Mouse (Mus musculus) CH12.LX (cell line): ENCODE measurements around the gene Rbm6. TPM values are rescaled to one million over a fixed set of nuclear protein-coding genes. Genes with fewer than 3 reads are reported as not detected.
A peak's percentile ranks its signal among the peaks of the same experiment; 100 is the strongest.

Source experiments
- DNase-seq: peaks from one replicate; pipeline ENCODE4 v3.0.0-alpha.2; 2013; ENCODE audit errors: extremely low read depth
- H3K27ac ChIP-seq: 2 replicates; pipeline ENCODE4 v1.5.1; 2012; ENCODE audit warnings: low read depth, mild to moderate bottlenecking, control low read depth, moderate library complexity; ENCODE audit not compliant: insufficient read depth
- H3K27me3 ChIP-seq: replicated peaks from 2 replicates; pipeline ENCODE3; 2012; ENCODE audit warnings: inconsistent platforms
- H3K36me3 ChIP-seq, 2 experiments: replicated peaks in 1 of 2; 2 replicates each; pipeline versions ENCODE3 to v1.6.1; 2012; ENCODE audit warnings: inconsistent platforms in 1 of 2, low read length in 1 of 2, mild to moderate bottlenecking in 1 of 2, mixed read lengths in 1 of 2, moderate library complexity in 1 of 2; ENCODE audit not compliant: control insufficient read depth in 1 of 2, insufficient read depth in 1 of 2
- H3K4me1 ChIP-seq, 2 experiments: 2 replicates each; pipeline ENCODE4 v1.6.1; 2012; ENCODE audit warnings: inconsistent platforms in 1 of 2, moderate library complexity in 1 of 2; ENCODE audit not compliant: insufficient read depth in 2 of 2, control insufficient read depth in 1 of 2
- H3K4me2 ChIP-seq: 2 replicates; pipeline ENCODE4 v1.6.1; 2012; ENCODE audit warnings: low read depth, mild to moderate bottlenecking, control low read depth; ENCODE audit not compliant: poor library complexity, insufficient read depth, severe bottlenecking
- H3K4me3 ChIP-seq, 3 experiments: fragments of 150-350 bp in 1 of 3; sonication (generic) in 1 of 3; replicated peaks in 1 of 3; 2 replicates each; pipeline versions ENCODE3 to v1.5.1; 2011 to 2012; ENCODE audit warnings: low read depth in 2 of 3, low read length in 2 of 3, mild to moderate bottlenecking in 2 of 3, moderate library complexity in 2 of 3, control low read depth in 1 of 3, improper control_type of control experiment in 1 of 3, inconsistent platforms in 1 of 3, mixed read lengths in 1 of 3; ENCODE audit not compliant: poor library complexity in 1 of 3
- H3K79me2 ChIP-seq: replicated peaks from 2 replicates; pipeline ENCODE4 v1.6.1; 2012; ENCODE audit warnings: mild to moderate bottlenecking, moderate library complexity; ENCODE audit not compliant: control insufficient read depth, poor library complexity, insufficient read depth, severe bottlenecking; ENCODE audit errors: extremely low read depth
- H3K9ac ChIP-seq: 2 replicates; pipeline ENCODE4 v1.6.1; 2012; ENCODE audit warnings: low read depth, mild to moderate bottlenecking, control low read depth, moderate library complexity; ENCODE audit not compliant: insufficient read depth
- H3K9me3 ChIP-seq: replicated peaks from 2 replicates; pipeline ENCODE3; 2012; ENCODE audit warnings: low read length, inconsistent platforms, mixed read lengths
- CHD2 ChIP-seq: IDR thresholded peaks from 2 replicates; pipeline ENCODE4 v1.6.1; 2011; ENCODE audit warnings: low read length, improper control_type of control experiment
- CTCF ChIP-seq, 2 experiments: IDR thresholded peaks in 1 of 2; conservative IDR thresholded peaks in 1 of 2; 2 replicates each; pipeline ENCODE4 v1.5.1; 2011 to 2012; ENCODE audit warnings: low read depth in 2 of 2, low read length in 2 of 2, improper control_type of control experiment in 1 of 2, inconsistent platforms in 1 of 2, mild to moderate bottlenecking in 1 of 2, moderate library complexity in 1 of 2
- EP300 ChIP-seq: IDR thresholded peaks from 2 replicates; pipeline ENCODE4 v1.6.1; 2011; ENCODE audit warnings: low read length, improper control_type of control experiment
- ETS1 ChIP-seq: conservative IDR thresholded peaks from 2 replicates; pipeline ENCODE4 v1.6.1; 2012; ENCODE audit warnings: low read depth, mild to moderate bottlenecking, inconsistent platforms, low read length, improper control_type of control experiment, moderate library complexity
- GABPA ChIP-seq: IDR thresholded peaks from 2 replicates; pipeline ENCODE4 v1.6.1; 2012; ENCODE audit warnings: low read depth, low read length, improper control_type of control experiment, inconsistent platforms; ENCODE audit not compliant: insufficient replicate concordance
- IRF4 ChIP-seq: IDR thresholded peaks from 2 replicates; pipeline ENCODE4 v1.6.1; 2014; ENCODE audit warnings: low read depth, mild to moderate bottlenecking, inconsistent platforms, low read length, improper control_type of control experiment
- MAFK ChIP-seq: IDR thresholded peaks from 2 replicates; pipeline ENCODE4 v1.6.1; 2011; ENCODE audit warnings: low read length, improper control_type of control experiment; ENCODE audit not compliant: insufficient replicate concordance
- MAX ChIP-seq: IDR thresholded peaks from 2 replicates; pipeline ENCODE4 v1.6.1; 2011; ENCODE audit warnings: low read length, improper control_type of control experiment
- MAZ ChIP-seq: IDR thresholded peaks from 2 replicates; pipeline ENCODE4 v1.6.1; 2012; ENCODE audit warnings: low read depth, mild to moderate bottlenecking, inconsistent platforms, low read length, improper control_type of control experiment, moderate library complexity
- NRF1 ChIP-seq: IDR thresholded peaks from 2 replicates; pipeline ENCODE4 v1.6.1; 2014; ENCODE audit warnings: low read depth, mild to moderate bottlenecking, inconsistent platforms, low read length, improper control_type of control experiment, moderate library complexity
- PAX5 ChIP-seq: IDR thresholded peaks from 2 replicates; pipeline ENCODE4 v1.6.1; 2012; ENCODE audit warnings: low read length, inconsistent platforms, mixed read lengths
- POLR2AphosphoS2 ChIP-seq: IDR thresholded peaks from 2 replicates; pipeline ENCODE4 v1.6.1; 2011; ENCODE audit warnings: low read depth, low read length, improper control_type of control experiment
- RAD21 ChIP-seq: IDR thresholded peaks from 2 replicates; pipeline ENCODE4 v1.6.1; 2011; ENCODE audit warnings: low read depth, mild to moderate bottlenecking, low read length, improper control_type of control experiment, moderate library complexity
- SIN3A ChIP-seq: IDR thresholded peaks from 2 replicates; pipeline ENCODE4 v1.6.1; 2012; ENCODE audit warnings: low read length, improper control_type of control experiment, inconsistent platforms
- UBTF ChIP-seq: IDR thresholded peaks from 2 replicates; pipeline ENCODE4 v1.6.1; 2012; ENCODE audit warnings: low read depth, mild to moderate bottlenecking, inconsistent platforms, low read length, improper control_type of control experiment, moderate library complexity
- USF1 ChIP-seq: IDR thresholded peaks from 2 replicates; pipeline ENCODE4 v1.6.1; 2014; ENCODE audit warnings: low read depth, mild to moderate bottlenecking, inconsistent platforms, low read length, improper control_type of control experiment
- USF2 ChIP-seq: conservative IDR thresholded peaks from 2 replicates; pipeline ENCODE4 v1.6.1; 2011; ENCODE audit warnings: low read depth, low read length, improper control_type of control experiment
- dilution Hi-C: fragments of 300-500 bp; cut with MboI; formaldehyde crosslinking; loops from 2 replicates; pipeline ENCODE4 v1.14.3; 2020; ENCODE audit warnings: low sequenced_read_pairs; ENCODE audit not compliant: extremely low pct_unique_long_range_greater_than_20kb, extremely low pct_ligation_motif_present
- in situ Hi-C: fragments of 300-500 bp; cut with MboI; formaldehyde crosslinking; loops from 3 replicates; pipeline ENCODE4 v1.14.3; 2019; ENCODE audit warnings: low sequenced_read_pairs, low pct_ligation_motif_present, low pct_unique_long_range_greater_than_20kb, mixed read lengths
- polyA plus RNA-seq: library from polyadenylated mRNA; unstranded; fragments of >175 nt; gene quantifications from 2 replicates; pipeline ENCODE4 v1.2.1, GENCODE M21; 2012; ENCODE audit warnings: low read depth; ENCODE audit not compliant: insufficient read length
- total RNA-seq, 2 experiments: library from RNA; depleted of rRNA; stranded (reverse); fragments of 300-350 nt in 1 of 2; fragments of >200 nt in 1 of 2; gene quantifications; 2 replicates each; pipeline ENCODE4 v1.2.3; 2012 to 2014

The Rbm6 gene
- total and polyA plus RNA-seq, 3 experiments = 39.1 to 56.6 (median 43.3) TPM

- Histone ChIP-seq H3K27ac (peak overlapping the region; percentile 77; the same call in 1 of the 2 replicates), H3K9me3 (no peaks in the 10 kb centered on the region), H3K27me3 (no peaks in the 10 kb centered on the region), H3K4me2 (no peak overlapping the region; the same call in 1 of the 2 replicates), H3K4me1 (peaks cover 4 to 19% of the 10 kb centered on the region in 2 experiments; a peak in 3 of 4 replicates), H3K9ac (peak overlapping the region; percentile 97), H3K36me3 (peaks cover 52 to 59% of the 10 kb centered on the region in 2 experiments), H3K79me2 (peaks cover 36% of the 10 kb centered on the region), H3K4me3 (peak overlapping the region; percentile 82 to 98 (median 88))
- DNase-seq = no peak
- no peak for TF ChIP-seq CTCF (conservative IDR thresholded peaks at IDR 0.05 in 1 of 2, IDR thresholded peaks at IDR 0.05 in 1 of 2; ENCODE audit: low read depth in 2 of 2, low read length in 2 of 2)
- no peak for TF ChIP-seq USF2
- TF ChIP-seq CHD2 = no peak
- TF ChIP-seq RAD21 = no peak
- no peak for TF ChIP-seq IRF4
- TF ChIP-seq MAFK = no peak
- TF ChIP-seq ETS1 = no peak
- TF ChIP-seq MAX = no peak
- TF ChIP-seq MAZ = no peak
- no peak for TF ChIP-seq EP300
- no peak for TF ChIP-seq USF1
- no peak for TF ChIP-seq POLR2AphosphoS2
- no peak for TF ChIP-seq NRF1
- dilution Hi-C loops (no loop called here), in situ Hi-C loops (no loop called here)
Observed at GRCm38 (mm10) chr9:107770037-107770373, 103.0 kb downstream of the Rbm6 start.

GRCm38 (mm10) chr9:107769445-107770000 lies 103.5 kb downstream of the Rbm6 start:
- dilution Hi-C loops (no loop called here), in situ Hi-C loops (no loop called here)
- Histone ChIP-seq H3K9me3 (no peaks in the 10 kb centered on the region), H3K4me3 (peak overlapping the region; percentile 82 to 98 (median 88)), H3K4me1 (peaks cover 4 to 19% of the 10 kb centered on the region in 2 experiments; a peak in 3 of 4 replicates), H3K36me3 (peaks cover 52 to 58% of the 10 kb centered on the region in 2 experiments), H3K79me2 (peaks cover 38% of the 10 kb centered on the region), H3K9ac (peak overlapping the region; percentile 97), H3K27me3 (no peaks in the 10 kb centered on the region), H3K4me2 (peak overlapping the region; percentile 87; the same call in 1 of the 2 replicates), H3K27ac (no peak overlapping the region)
- TF ChIP-seq SIN3A = peak; percentile 16; the same call in 1 of the 2 replicates
- no peak for TF ChIP-seq RAD21
- peak; percentile 29 for DNase-seq

- dilution Hi-C loops = no loop called here
- H3K4me3 ChIP-seq = peak overlapping the region in 2 of 3 experiments; percentile 22 to 98
Observed at GRCm38 (mm10) chr9:107768851-107769250, 104.2 kb downstream of the Rbm6 start.

More at GRCm38 (mm10) chr9:107768851-107769250, 104.2 kb downstream of the Rbm6 start:
- TF ChIP-seq USF2 (no peak), NRF1 (no peak), UBTF (no peak), GABPA (no peak), MAFK (no peak), PAX5 (no peak)
- TF ChIP-seq, all 38 proteins: peak for 0
- peaks cover 40% of the 10 kb centered on the region for H3K79me2 ChIP-seq
- no peak for DNase-seq
- H3K36me3 ChIP-seq = peaks cover 49 to 57% of the 10 kb centered on the region in 2 experiments
- in situ Hi-C loops = no loop called here
- H3K27ac ChIP-seq = no peak overlapping the region
- H3K4me1 ChIP-seq = peaks cover 4 to 19% of the 10 kb centered on the region in 2 experiments; a peak in 3 of 4 replicates
- H3K4me2 ChIP-seq = peak overlapping the region; percentile 87
- no peaks in the 10 kb centered on the region for H3K9me3 ChIP-seq
- no peaks in the 10 kb centered on the region for H3K27me3 ChIP-seq
- peak overlapping the region; percentile 97; the same call in 1 of the 2 replicates for H3K9ac ChIP-seq
